Mouse (Mus musculus) layer of hippocampus, adult 18-20 months (tissue): ENCODE data around the gene Pnp2. TPM values are rescaled to one million over a fixed set of nuclear protein-coding genes. Genes with fewer than 3 reads are reported as not detected.
"Not testable (repeated sequence)": the region's sequence is repeated elsewhere in the genome, so short reads cannot be mapped to it uniquely, and the experiment has no call there.

Experiments
- DNase-seq, 2 experiments: peaks; one replicate each; pipeline ENCODE4 v3.0.0; 2022; ENCODE audit warnings: low spot score in 2 of 2
- total RNA-seq, 2 experiments: library from RNA; stranded (reverse); gene quantifications; 2 replicates each; pipeline ENCODE4 v1.2.3; 2021

The Pnp2 gene
- total RNA-seq, 2 experiments from 2014 or later: 0.94 to 1.3 TPM

DNA sequence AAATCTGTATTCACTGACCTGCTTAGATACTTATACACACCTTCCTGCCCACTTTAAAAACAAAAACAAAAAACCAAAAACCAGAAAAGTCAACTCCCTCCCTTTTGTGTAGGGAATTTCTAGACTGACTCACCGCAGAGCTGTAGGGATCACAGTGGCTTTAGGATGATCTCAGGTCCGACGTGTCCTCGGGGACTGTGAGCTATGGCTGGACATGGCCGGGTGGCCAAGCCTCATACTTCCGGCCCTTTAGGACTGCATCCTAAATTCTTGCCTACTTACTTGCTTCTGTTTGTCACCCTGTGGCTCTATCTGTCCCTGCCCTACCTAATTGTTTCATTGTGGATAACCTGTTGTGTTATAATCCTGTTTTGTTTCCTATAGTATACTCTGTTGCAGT, 932 bp downstream of the Pnp2 start:
- not testable (repeated sequence) for DNase-seq

DNA sequence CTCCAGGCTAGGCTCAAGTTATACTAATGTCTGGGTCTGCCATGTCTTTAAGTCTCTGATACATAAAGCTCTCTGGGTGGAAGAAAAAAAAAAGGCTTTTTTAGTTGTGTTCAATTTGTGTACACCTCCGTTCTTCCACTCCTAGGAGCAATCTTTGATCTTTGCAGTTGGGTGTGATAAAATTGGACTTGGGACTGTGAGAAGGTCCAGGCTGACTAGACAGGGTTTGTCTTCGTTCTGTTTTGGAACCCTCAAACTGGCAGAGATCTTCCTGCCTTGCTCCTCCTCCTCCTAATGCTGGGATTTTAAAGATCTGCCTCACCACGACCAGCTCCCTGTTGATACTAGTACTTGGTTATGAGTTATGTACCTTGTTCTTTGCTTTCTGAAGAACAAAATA, 1.4 kb downstream of the Pnp2 start:
- DNase-seq: not testable (repeated sequence)

DNA sequence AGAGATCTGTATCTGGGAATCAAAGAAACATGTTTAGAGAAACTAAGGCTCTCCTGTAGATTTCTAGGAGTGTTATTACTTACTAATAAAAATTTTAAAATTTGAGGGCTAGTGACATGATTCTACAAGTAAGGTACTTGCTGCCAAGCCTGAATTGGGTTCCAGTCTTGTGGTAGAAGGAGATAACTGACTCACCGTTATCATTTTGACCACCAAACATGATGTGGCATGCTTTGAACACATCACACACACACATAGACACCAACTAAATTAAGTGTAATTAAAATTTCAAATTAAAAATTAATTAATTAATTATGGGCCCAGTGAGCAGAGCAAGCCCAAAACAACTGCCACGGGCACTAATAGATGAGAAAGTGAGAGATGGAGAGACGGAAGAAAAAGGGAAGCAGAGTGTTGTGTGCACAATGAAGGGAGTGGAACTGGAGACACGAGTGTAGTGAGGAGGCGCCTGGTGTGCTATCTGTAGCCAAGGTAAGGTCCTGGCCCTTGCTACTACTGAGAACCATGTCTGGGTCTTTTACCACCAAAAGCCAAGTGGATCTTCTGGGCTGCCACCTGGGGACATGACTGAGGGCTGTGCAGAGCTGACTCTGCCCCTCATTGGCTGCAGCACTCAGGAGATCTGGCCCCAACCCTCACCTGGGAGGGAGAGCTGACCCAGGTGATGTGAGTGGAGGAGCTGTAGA, 2.6 kb downstream of the Pnp2 start:
- not testable (repeated sequence) for DNase-seq

DNA sequence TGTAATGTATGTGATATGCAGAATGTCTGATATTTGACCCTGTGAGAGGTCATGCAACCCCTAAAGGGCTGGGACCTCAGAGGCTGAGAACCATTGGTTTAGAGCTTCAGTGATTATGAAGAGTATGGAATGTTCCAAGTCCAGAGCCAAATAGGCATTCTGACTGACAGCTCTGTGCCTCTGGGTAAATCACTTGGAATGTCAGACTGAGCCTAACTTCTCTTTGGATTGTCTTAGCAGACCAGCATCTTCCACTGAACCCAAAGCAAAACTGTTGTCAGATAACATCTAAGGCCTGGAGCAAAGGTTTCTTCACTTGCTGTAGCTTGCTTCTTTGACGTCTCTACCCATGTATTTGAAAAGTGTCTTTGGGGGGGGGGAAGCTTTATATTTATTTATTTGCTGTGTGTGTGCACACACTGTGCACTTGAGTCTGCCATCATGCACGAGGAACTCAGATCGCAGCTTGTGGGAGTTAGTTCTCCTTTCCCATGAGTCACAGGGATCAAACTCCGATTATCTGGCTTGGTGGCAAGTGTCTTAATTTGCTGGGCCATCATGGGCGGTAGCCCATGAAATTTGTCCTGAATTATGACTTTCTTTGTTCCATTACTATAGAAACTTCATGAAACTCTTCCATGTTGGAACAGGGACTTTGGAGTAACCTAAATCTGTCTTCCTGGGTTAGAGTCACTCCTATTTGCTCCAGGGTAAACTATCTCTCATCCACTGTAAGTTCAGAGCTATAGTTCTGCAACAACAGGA, 12.6 kb downstream of the Pnp2 start:
- DNase-seq: no peak

DNA sequence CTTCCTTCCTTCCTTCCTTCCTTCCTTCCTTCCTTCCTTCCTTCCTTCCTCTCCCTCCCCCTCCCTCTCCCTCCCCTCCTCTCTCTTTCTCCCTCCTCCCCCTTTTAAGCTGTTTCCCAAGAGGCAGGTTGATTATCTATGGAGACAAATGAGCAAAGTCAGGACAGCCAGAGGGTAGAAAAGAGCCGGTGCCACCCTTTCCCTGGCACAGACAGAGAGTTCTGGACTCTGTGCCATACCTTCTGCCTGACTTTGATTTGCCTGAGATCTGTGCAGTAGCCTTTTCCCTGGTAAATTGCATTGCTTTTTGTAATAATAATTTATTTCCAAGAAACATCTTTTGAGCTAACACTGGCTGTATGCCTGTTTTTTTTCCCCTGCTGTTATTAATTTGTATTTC, 13.2 kb downstream of the Pnp2 start:
- no peak for DNase-seq

DNA sequence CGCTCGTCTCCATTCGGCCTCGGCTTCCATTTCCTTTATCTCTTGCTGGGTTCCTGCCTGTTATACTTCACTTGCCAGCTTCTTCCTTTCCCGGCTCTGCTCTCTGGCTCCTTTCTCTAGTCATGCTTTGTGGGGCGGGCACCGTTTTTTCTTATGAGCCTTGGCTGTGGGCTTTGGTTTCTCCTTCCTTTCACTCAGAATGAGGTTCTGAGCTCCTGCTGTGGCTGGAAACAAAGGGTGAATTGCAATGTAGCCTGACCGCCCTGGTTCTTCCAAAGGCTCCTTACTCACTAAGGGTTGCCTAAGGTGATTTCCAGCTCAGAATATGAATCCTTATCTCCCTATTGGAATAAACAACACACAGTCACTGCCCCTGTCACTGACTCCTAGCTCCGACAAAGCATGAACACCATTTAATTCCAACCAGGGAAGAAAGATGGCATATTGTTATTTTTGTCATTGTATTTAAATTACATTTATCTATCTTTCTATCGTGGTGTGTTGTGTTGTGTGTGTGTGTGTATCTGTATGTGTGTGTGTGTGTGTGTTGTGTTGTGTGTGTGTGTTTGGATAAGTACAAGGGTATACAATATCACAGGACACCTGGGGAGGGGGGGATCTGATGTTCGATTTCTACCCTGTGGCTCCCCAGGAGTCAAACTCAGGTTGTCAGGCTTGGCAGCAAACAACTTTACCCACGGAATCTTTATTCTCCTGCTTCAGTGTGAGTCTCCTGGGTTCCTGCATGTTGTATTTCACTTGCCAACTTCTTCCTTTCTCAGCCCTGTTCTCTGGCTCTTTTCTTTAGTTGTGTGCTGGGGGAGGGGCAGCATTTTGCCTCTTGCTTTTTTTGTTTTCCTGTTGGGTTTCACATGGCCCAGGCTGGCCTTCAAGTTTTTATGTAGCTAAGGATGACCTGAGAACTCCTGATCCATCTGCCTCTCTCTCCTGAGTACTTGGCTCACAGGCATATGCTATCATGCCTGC, 14.1 kb downstream of the Pnp2 start:
- peak; percentile 16 to 67 for DNase-seq

DNA sequence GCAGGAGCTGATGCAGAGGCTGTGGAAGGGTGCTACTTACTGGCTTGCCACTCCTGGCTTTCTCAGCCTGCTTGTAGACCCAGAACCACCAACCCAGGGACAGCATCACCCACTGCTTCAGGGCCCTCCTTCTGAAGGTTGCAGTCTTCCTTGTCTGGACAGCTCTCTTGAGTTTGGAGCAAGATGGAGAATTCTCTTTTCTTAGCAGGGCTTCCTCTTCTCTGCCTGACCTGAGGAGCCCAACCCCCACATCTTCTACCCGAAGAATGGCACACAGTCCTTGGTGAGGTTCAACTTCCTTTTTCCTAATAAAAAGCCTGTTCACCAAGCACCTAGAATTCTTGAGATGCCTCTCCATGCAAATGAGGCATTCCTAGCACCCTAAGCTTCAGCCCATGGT, 15.0 kb downstream of the Pnp2 start:
- DNase-seq: no peak

DNA sequence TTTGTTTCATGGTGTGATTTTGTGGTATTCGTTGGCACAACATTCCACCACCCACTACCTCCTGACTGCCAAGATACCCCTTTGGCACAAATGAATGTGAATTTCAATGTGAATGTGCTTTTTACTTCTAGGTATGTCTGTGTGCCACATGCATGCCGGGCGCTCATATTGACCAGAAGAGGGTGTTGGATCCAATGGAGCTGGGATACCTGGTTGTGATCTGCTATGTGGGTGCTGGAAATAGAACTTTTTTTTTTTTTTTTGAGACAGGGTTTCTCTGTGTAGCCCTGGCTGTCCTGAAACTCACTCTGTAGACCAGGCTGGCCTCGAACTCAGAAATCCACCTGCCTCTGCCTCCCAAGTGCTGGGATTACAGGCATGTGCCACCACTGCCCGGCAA, 17.3 kb downstream of the Pnp2 start:
- DNase-seq: not testable (repeated sequence)

DNA sequence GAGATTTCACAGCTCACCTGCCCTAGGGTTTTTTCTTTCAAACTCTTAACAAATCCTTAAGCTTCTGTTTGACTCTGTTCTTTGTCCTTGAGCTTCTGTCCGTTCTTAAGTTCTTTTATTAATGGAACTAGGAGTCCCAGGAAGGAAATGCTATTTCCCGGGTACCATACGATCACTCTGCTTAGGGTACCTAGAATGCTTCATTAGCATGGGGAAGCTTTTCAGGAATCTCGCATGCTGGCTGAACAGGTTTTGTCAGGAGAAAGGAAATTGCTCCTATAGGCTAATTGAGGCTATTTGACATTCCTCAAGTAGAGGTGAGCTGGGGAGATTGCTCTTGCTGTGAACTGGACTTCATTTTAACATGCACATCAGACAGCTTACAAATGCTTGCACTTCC, 17.9 kb downstream of the Pnp2 start:
- DNase-seq: no peak

DNA sequence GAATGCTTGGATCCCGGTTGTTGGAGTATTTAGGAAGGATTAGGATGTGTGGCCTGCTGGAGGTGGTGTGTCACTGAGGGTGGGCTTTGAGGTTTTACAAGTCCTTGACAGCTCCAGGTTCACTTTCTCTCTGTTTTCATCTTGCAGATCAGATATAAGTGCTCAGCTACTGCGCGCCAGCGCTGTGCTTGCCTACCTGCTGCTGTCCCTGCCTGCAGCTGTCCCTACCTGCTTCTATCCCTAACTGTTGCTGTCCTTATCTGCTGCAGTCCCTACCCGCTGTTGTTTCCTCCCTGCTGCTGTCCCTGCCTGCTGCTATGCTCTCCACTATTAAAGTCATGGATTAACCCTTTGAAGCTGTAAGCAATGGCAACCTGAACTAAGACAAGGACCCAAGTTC, 19.2 kb downstream of the Pnp2 start:
- DNase-seq: no peak

DNA sequence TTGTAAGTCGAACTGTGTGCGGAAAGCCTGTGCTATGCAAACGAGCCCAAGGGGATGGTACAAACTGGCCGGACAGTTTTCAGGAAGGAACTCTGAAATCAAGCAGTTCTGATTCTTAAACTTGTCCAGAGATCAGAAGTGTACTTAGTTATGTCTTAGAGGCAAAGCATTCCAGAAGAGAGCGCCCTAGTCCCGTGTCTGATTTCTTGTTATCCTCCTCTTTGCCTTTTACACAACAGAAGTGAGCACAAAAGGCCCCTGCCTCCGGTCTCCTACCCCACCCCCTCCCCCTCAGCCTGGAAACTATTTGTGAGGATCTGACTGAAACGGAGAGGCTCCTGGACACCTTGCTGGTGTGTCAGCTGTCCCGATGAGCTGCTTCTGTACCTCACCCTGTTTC, 20.9 kb downstream of the Pnp2 start:
- DNase-seq: peak in 1 of 2 experiments; percentile 16

DNA sequence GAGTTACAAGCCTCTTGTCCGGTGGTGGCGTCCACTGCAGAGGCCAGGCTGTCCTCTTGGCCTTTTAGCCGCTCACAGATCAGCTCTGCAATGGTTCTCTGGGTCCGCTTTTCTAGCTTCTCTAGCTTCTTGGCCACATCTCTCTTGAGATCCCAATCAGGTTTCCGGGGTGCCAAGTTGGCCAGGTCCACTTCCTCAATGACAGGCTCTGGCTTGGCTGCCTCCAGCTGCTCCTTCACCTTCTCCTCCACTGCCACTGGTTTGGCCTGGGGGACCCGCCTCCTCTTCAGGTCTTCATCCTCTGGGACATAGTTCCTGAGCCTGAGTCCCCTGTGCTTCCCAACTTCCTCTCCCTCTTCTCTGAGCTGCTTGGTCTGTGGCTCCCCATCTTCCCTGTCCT, 22.7 kb downstream of the Pnp2 start:
- DNase-seq: not testable (repeated sequence)

DNA sequence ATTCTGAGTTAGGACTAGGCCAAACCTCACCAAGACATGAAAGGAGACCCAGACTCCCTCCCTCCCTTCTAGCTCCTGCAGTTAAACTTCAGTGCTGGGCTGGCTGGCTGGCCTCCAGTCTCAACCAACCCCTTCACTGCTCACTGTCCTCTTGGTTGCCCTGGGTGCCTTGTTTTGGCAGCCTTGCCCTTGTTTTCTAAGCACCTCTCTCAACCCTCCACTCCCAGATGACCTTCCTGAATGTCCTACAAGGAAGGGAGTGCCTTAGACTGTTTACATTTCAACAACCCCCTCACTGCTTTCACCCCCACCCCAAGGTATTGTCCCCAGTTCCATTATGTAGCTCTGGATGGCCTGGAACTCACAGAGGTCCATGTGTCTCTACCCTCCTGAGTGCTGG, 23.8 kb downstream of the Pnp2 start:
- DNase-seq: no peak

DNA sequence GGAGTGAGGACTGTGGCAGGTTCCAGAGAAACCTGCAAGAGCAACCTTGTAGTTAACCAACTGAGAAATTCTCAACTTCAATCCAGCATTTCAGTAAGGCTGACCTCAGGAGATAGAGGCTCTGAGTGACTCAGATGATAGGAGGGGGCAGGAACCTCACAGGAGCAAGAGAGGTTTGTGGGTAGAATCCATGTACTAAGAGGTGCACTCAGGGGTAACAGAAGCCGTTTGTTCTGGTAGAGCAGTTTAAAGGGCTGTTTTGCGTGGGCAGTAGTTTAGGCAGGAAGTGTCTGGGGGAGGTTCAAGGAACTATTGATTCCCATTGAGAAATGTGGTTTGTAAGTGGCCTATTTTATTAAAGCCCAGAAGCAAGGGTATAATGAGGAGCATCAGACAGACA, 25.4 kb downstream of the Pnp2 start:
- DNase-seq: no peak

DNA sequence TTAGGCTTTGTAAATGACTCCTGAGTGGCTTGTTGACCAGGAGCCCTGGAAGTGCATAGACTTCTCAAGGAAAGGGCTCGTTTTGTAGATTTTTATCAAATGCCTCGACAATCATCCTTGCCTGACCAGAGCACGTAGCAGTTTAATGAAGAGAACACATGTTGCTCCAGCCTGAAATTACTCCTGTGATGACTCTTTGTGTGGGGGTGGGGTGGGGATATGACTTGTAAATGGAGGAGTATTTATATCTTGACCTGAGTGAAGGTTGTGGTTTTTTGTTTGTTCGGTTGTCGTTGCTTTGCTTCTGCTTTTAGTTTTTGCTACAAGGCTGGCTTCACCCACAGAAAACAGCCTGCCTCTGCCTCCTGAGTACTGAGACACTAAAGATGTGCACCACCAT, 26.0 kb downstream of the Pnp2 start:
- no peak for DNase-seq

DNA sequence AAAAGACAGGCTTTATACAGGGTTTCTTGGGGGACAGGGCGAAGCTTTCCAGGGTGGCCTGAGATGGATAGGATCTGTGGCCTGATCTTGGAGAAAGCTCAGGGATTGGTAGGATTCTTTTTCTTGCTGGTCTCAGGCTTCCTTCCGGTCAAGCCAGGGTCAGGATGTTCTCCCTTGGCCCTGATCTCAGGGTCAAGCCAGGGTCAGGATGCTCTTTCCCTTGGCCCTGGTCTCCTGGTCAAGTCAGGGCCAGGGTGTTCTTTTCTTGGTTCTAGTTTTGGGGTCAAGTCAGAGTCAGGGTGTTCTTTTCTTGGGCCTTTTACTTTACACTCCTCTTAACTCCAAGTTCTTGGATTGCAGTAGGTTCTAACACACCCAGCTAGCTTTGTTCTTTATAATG, 31.9 kb downstream of the Pnp2 start:
- no peak for DNase-seq

DNA sequence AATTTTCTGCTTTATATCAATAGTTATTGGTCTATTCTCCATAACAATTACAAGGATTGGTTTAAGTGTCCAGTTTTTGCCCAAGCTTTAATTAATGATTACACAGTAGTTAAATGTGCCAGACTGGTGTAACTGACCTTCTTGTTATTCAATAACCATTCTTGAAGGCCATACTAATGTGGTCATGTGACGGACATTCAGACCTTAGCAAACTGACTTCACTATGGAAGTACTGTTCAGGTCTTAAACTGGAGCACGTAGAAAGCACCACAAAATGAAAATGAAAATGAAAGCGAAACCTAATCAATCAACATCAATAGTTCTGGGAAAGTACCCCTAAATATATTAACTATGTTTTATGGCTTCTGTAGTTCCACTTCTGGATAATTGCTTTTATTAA, 35.2 kb downstream of the Pnp2 start:
- DNase-seq: no peak

DNA sequence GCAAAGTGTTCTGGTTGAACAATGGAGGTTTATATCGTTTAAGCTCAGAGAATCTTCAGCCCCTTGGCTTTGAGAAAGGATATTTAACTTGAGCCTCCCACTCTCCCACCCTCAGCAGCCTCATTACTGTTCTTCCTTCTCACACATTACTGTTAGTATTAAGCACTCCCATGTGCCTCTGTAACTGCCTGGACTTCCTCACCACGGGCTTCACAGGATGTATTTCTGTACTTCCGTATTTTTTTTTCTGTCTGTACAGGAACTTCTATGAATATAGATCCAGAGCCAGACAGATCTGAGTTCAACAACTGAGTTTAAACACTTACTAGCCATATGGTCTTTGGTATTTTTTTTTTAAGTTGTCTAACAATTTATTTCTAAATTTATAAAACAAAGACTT, 41.3 kb downstream of the Pnp2 start:
- DNase-seq: no peak

DNA sequence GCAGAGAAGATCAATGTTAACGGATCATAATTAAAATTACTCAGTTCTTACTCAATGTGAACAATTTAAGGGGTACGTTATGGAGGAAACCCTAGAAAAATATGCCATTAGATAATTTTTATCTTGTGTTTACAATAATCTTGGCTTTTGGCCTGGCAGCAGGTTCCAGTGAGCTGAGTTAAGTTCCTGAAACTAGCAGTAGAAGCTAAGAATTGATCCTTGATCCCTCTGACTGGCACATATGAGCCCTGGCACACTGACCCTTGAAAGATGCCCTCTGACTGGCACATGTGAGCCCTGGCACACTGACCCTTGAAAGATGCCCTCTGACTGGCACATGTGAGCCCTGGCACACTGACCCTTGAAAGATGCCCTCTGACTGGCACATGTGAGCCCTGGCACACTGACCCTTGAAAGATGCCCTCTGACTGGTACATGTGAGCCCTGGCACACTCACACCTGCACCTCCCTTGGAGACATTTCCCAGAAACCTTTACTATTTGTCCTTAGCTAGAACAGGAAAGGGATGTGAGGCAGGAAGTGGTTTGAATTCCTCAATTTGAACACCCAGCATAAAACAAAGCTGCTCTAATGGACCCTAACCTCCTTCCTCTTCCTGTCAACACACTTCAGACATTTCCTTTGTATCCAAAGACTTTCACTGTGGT, 42.3 kb downstream of the Pnp2 start:
- no peak for DNase-seq

DNA sequence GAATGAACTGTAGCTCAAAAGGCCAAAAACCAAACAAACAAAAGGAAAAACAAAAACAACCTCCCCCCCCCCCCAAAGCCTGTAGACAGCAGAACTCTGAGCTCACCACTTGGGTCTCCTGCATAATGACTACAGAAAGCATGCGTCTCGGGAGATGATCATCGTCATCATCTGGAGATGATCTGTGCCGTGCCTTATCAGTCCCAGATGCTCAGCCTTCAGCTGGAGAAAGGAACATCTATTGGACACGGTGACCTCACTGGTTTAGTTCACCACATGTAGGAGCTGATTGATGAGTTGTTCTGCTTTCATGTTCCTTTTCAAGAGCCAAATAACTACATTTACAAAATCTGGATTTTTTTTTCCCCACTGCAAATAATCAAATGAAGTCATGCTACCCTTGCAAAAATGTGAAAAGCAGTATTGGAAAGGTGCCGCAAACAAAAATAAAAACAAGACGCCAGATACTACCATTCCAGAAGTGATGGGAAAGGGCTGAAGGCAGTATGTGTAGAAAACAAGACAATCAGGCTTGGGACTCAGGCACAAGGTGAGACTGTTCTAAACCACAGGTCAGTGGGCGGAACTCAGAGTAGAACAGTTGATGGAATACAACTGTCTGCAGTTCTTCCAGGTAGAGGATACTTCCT, 51.5 kb downstream of the Pnp2 start, which contains the start of gene Rnase10:
Gene Rnase10 (plus strand): TSS at position 600 of the 650 bp plus-strand sequence.
- no peak for DNase-seq
